Mouse (Mus musculus): Measurements from ENCODE around the gene Klhdc8a. TPM values are rescaled to one million over a fixed set of nuclear protein-coding genes. Genes with fewer than 3 reads are reported as not detected.

Gene Klhdc8a
- polyA plus RNA-seq (2015; fragmentation: Nextera tagmentation; extraction: Ambion mirVana): 0.34 and 0.63 TPM in 2 replicates

DNA sequence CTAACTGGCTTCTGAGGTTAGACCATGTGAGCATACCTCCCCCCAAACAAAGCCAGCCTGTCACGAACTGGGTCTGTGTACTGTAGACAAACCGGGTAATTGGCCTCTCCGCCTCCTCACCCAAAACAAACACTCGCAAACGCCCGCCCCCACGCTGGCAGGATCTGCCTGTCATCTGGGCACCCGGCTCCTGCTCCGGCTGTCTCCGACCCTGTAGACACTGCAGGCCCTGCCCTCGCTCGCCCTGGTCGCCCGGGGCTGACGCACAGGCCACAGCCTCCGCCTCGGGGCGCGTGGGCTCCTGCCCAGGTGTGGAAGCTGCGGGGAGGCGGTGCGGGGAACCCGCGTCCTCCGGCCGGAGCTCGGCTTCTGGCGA is at the start of gene Klhdc8a:
Gene Klhdc8a, plus strand, starts transcription at position 202 of the 376 bp plus-strand sequence.
- peaks cover 20% of the 10 kb centered on the region for H3K4me1 ChIP-seq
- H3K9me3 ChIP-seq: no peaks in the 10 kb centered on the region
- no peaks in the 10 kb centered on the region for H3K36me3 ChIP-seq
- H3K4me2 ChIP-seq: peak within 1 kb of the TSS; percentile 100
- WGBS: 2% methylated on average over 28 of the region's 28 CpGs
- peak within 1 kb of the TSS; percentile 59 for H3K4me3 ChIP-seq
- ATAC-seq (ENCODE audit: extremely low read depth, insufficient number of reproducible peaks, low FRiP score, low TSS enrichment): no peak; the same call in 1 of the 2 replicates
- no peak within 1 kb of the TSS for H3K27ac ChIP-seq (replicated peaks)
- peak within 1 kb of the TSS; percentile 80 for H3K9ac ChIP-seq
- H3K27me3 ChIP-seq (replicated peaks): peaks cover 90% of the 10 kb centered on the region

DNA sequence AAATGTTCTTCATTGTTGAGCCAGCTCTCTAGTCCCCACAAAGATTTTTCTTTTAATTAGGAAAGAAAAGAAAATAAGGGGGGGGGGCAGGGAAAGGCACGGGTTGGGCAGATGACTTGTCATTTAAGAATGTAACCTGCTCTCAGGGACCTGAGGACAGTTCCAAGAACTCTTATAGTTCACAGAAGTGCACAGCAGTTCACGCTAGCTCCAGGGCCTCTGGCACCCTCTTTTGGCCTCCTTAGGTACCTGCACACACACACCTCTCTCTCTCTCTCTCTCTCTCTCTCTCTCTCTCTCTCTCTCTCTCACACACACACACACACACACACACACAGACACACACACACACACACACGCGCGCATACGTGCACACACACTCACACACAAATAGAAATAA is 44.0 kb upstream of the Klhdc8a start:
- H3K27ac ChIP-seq (replicated peaks): no peak overlapping the region
- ATAC-seq (ENCODE audit: extremely low read depth, insufficient number of reproducible peaks, low FRiP score, low TSS enrichment): no peak
- WGBS: 75% methylated on average over 6 of the region's 6 CpGs
- H3K27me3 ChIP-seq (replicated peaks): no peaks in the 10 kb centered on the region
- no peaks in the 10 kb centered on the region for H3K9me3 ChIP-seq
- no peaks in the 10 kb centered on the region for H3K36me3 ChIP-seq
- H3K4me3 ChIP-seq: no peak overlapping the region
- no peaks in the 10 kb centered on the region for H3K4me1 ChIP-seq
- H3K9ac ChIP-seq: no peak overlapping the region
- H3K4me2 ChIP-seq: no peak overlapping the region

- ATAC-seq (ENCODE audit: extremely low read depth, insufficient number of reproducible peaks, low FRiP score, low TSS enrichment): no peak
- no peaks in the 10 kb centered on the region for H3K27me3 ChIP-seq (replicated peaks)
- no peak overlapping the region for H3K4me2 ChIP-seq
- H3K4me1 ChIP-seq: peaks cover 4% of the 10 kb centered on the region; the same call in 1 of the 2 replicates
- 80% methylated on average over 1 of the region's 1 CpGs for WGBS
- no peaks in the 10 kb centered on the region for H3K36me3 ChIP-seq
- no peak overlapping the region for H3K4me3 ChIP-seq
- no peak overlapping the region for H3K9ac ChIP-seq
- no peaks in the 10 kb centered on the region for H3K9me3 ChIP-seq
- H3K27ac ChIP-seq (replicated peaks): no peak overlapping the region
Observed at GRCm38 (mm10) chr1:132260331-132260730, 38.1 kb upstream of the Klhdc8a start.

DNA sequence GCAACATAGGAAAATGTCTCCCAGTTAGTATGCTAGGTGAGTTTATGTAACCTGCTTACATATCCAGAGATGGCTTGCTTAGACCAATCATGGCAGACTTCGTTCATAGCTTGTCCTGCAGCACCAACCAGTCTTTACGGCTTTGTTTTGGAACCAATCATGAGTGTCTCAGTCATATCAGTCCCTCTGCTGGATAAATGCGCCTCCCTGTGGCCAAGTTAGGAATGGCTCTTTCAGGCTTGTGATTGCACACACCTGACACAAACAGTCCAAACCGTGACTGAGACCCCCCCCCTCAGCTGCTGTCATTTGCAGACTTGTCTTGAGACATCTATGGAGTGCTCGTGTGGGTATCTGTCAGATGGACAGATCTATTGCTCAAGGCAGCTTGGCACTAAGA is 37.4 kb upstream of the Klhdc8a start:
- H3K4me2 ChIP-seq: no peak overlapping the region
- H3K4me3 ChIP-seq: no peak overlapping the region
- H3K27me3 ChIP-seq (replicated peaks): no peaks in the 10 kb centered on the region
- peaks cover 4% of the 10 kb centered on the region; the same call in 1 of the 2 replicates for H3K4me1 ChIP-seq
- no peak overlapping the region for H3K9ac ChIP-seq
- WGBS: 63% methylated on average over 5 of the region's 5 CpGs
- no peaks in the 10 kb centered on the region for H3K9me3 ChIP-seq
- no peaks in the 10 kb centered on the region for H3K36me3 ChIP-seq
- no peak for ATAC-seq (ENCODE audit: extremely low read depth, insufficient number of reproducible peaks, low FRiP score, low TSS enrichment)
- H3K27ac ChIP-seq (replicated peaks): no peak overlapping the region

DNA sequence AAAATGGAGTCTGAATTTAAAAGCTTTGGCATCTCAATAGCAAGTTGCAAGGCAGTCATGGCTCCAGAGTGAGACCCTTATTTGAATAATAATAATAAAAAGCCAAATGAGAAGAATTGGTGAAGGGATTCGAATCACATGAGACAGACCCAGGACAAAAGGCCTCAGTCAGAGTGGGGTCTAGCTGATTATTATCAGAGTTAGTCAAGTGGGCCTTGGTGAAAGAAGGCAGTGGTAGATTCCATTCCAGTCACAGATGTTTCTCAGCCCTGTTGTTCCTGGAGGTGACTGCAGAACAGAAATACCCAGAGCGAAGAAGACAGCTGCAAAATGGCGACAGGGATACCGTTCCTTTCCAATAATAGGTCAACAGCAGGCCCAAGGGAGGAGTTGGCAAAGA is 34.8 kb upstream of the Klhdc8a start:
- no peak overlapping the region for H3K27ac ChIP-seq (replicated peaks)
- 76% methylated on average over 4 of the region's 4 CpGs for WGBS

GRCm38 (mm10) chr1:132264577-132264976 is 33.8 kb upstream of the Klhdc8a start:
- Histone ChIP-seq H3K27me3 (replicated peaks) (no peaks in the 10 kb centered on the region; the same call in 1 of the 2 replicates), H3K36me3 (no peaks in the 10 kb centered on the region), H3K4me1 (peaks cover 33% of the 10 kb centered on the region), H3K4me3 (no peak overlapping the region), H3K4me2 (no peak overlapping the region), H3K9ac (no peak overlapping the region), H3K27ac (replicated peaks) (no peak overlapping the region), H3K9me3 (no peaks in the 10 kb centered on the region)
- ATAC-seq (ENCODE audit: extremely low read depth, insufficient number of reproducible peaks, low FRiP score, low TSS enrichment): peak; percentile 76
- WGBS: 43% methylated on average over 7 of the region's 7 CpGs

More for the DNA sequence above, 34.8 kb upstream of the Klhdc8a start:
- Histone ChIP-seq H3K9me3 (no peaks in the 10 kb centered on the region), H3K27me3 (replicated peaks) (no peaks in the 10 kb centered on the region), H3K36me3 (no peaks in the 10 kb centered on the region), H3K4me2 (no peak overlapping the region), H3K4me3 (no peak overlapping the region), H3K4me1 (peaks cover 25% of the 10 kb centered on the region), H3K9ac (no peak overlapping the region)
- ATAC-seq (ENCODE audit: extremely low read depth, insufficient number of reproducible peaks, low FRiP score, low TSS enrichment): no peak

DNA sequence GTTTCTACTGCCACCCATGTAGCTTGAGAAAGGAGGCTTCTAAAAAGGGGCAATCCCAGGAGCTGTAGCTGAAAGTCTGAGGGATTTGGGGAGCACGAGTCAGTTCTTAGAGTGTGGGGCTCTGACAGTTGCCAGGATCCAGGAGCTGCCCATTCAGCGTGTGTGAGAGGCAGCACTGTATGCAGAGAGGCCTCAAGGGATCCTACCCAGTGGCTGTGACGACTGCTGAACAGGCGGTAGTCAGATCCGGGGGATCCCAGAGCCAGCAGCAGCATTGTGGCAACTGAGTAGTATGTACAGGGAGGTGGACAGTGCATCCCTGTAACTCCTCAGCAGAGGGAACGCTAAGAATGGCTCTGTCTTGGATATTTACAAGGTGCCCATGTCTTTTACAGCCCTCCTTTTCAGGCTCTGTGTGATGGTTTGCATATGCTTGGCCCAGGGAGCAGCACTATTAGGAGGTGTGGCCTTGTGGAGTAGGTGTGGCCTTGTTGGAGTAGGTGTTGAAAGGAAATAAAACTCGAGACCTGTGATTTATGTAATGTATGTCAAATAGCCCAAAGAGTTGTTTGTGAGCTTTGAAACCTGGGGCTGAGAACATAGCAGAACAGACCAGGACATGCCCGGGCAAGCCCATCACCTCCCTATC is 33.1 kb upstream of the Klhdc8a start:
- Histone ChIP-seq H3K36me3 (no peaks in the 10 kb centered on the region), H3K9me3 (no peaks in the 10 kb centered on the region), H3K27me3 (replicated peaks) (no peaks in the 10 kb centered on the region; the same call in 1 of the 2 replicates), H3K4me3 (no peak overlapping the region), H3K9ac (no peak overlapping the region), H3K4me2 (no peak overlapping the region), H3K4me1 (peaks cover 33% of the 10 kb centered on the region), H3K27ac (replicated peaks) (no peak overlapping the region)
- 64% methylated on average over 8 of the region's 8 CpGs for WGBS
- no peak for ATAC-seq (ENCODE audit: extremely low read depth, insufficient number of reproducible peaks, low FRiP score, low TSS enrichment)

GRCm38 (mm10) chr1:132265936-132266335 is 32.5 kb upstream of the Klhdc8a start:
- peaks cover 33% of the 10 kb centered on the region for H3K4me1 ChIP-seq
- no peaks in the 10 kb centered on the region; the same call in 1 of the 2 replicates for H3K27me3 ChIP-seq (replicated peaks)
- no peak overlapping the region for H3K27ac ChIP-seq (replicated peaks)
- H3K36me3 ChIP-seq: no peaks in the 10 kb centered on the region
- H3K9me3 ChIP-seq: no peaks in the 10 kb centered on the region
- no peak overlapping the region for H3K9ac ChIP-seq
- 87% methylated on average over 10 of the region's 10 CpGs for WGBS
- H3K4me2 ChIP-seq: no peak overlapping the region
- H3K4me3 ChIP-seq: no peak overlapping the region
- ATAC-seq (ENCODE audit: extremely low read depth, insufficient number of reproducible peaks, low FRiP score, low TSS enrichment): no peak

DNA sequence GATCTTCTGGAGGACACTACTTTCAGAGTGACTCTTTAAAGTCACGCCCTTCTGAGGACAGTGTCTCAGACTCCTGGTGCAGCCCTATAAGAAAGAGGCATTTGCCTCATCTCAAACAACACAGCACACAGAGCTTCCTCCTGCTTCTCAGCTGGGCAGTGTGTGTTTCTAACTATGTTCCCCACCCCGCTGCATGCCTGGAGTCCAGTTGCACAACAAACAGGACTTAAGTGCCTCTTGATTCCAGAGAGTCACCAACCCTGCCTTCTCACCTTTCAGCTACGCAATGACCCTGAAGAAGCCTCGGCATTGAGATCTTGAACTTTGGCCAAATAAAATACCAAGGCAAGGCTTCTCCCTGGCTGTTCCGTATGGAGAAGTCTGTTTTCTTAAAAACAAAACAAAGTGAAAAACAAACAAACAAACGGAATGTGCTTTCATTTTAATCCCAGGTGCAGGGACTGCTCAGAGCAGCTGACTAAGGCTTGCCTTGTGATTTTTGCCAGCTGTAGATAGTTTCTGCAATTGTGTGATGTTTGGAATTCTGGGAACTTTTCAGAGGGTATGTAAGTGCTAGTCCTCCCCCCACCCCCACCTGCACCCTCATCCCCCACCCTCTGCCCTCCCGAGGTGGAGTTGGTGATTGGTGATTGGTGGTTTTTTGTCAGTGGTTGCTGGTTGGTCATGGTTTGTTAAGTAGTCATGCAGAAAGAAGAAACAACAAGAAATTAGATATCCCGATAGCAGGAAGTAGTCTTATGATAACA is 31.5 kb upstream of the Klhdc8a start:
- Histone ChIP-seq H3K9ac (no peak overlapping the region), H3K4me3 (no peak overlapping the region), H3K36me3 (no peaks in the 10 kb centered on the region), H3K27me3 (replicated peaks) (no peaks in the 10 kb centered on the region; the same call in 1 of the 2 replicates), H3K4me2 (peak overlapping the region; percentile 28; the same call in 1 of the 2 replicates), H3K27ac (replicated peaks) (no peak overlapping the region), H3K9me3 (no peaks in the 10 kb centered on the region), H3K4me1 (peaks cover 33% of the 10 kb centered on the region)
- ATAC-seq (ENCODE audit: extremely low read depth, insufficient number of reproducible peaks, low FRiP score, low TSS enrichment): no peak
- 33% methylated on average over 8 of the region's 8 CpGs for WGBS

DNA sequence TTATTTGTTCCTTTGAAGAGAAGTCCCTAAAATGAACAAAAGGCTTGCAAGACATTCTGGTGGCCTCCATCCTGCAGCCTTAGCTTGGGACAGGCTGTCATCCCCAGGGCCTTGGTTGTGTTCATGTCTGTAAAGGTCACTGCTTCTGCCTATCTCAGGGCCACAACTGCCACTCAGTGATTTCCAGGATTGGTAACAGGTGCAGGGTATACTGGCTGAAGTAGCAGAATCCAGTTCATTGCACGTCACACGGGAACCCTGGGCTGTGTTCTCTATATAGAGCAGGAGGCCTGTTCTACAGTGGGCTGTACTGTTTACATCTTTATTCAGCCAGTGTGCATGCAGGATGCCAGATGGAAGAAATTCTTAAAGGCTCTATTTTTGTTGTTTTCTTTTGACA is 30.5 kb upstream of the Klhdc8a start:
- H3K4me1 ChIP-seq: peaks cover 33% of the 10 kb centered on the region
- no peaks in the 10 kb centered on the region; the same call in 1 of the 2 replicates for H3K27me3 ChIP-seq (replicated peaks)
- no peak for ATAC-seq (ENCODE audit: extremely low read depth, insufficient number of reproducible peaks, low FRiP score, low TSS enrichment)
- WGBS: 59% methylated on average over 2 of the region's 2 CpGs
- H3K9me3 ChIP-seq: no peaks in the 10 kb centered on the region
- H3K9ac ChIP-seq: no peak overlapping the region
- no peak overlapping the region for H3K4me3 ChIP-seq
- H3K27ac ChIP-seq (replicated peaks): no peak overlapping the region
- no peak overlapping the region for H3K4me2 ChIP-seq
- H3K36me3 ChIP-seq: no peaks in the 10 kb centered on the region

GRCm38 (mm10) chr1:132268418-132269060 is 29.9 kb upstream of the Klhdc8a start:
- Histone ChIP-seq H3K27me3 (replicated peaks) (no peaks in the 10 kb centered on the region; the same call in 1 of the 2 replicates), H3K4me1 (peaks cover 33% of the 10 kb centered on the region), H3K27ac (replicated peaks) (no peak overlapping the region), H3K9me3 (no peaks in the 10 kb centered on the region), H3K9ac (no peak overlapping the region), H3K4me3 (no peak overlapping the region), H3K36me3 (no peaks in the 10 kb centered on the region), H3K4me2 (no peak overlapping the region)
- ATAC-seq (ENCODE audit: extremely low read depth, insufficient number of reproducible peaks, low FRiP score, low TSS enrichment): no peak
- 58% methylated on average over 7 of the region's 7 CpGs for WGBS

Measured in heart, embryonic 13.5 days (tissue).